Mouse (Mus musculus): Measurements from ENCODE around the gene Phactr4. TPM values are rescaled to one million over a fixed set of nuclear protein-coding genes. Genes with fewer than 3 reads are reported as not detected.

Gene Phactr4
- 10 to 100 TPM; 17.2 to 21.6 TPM for total RNA-seq (2023)

DNA sequence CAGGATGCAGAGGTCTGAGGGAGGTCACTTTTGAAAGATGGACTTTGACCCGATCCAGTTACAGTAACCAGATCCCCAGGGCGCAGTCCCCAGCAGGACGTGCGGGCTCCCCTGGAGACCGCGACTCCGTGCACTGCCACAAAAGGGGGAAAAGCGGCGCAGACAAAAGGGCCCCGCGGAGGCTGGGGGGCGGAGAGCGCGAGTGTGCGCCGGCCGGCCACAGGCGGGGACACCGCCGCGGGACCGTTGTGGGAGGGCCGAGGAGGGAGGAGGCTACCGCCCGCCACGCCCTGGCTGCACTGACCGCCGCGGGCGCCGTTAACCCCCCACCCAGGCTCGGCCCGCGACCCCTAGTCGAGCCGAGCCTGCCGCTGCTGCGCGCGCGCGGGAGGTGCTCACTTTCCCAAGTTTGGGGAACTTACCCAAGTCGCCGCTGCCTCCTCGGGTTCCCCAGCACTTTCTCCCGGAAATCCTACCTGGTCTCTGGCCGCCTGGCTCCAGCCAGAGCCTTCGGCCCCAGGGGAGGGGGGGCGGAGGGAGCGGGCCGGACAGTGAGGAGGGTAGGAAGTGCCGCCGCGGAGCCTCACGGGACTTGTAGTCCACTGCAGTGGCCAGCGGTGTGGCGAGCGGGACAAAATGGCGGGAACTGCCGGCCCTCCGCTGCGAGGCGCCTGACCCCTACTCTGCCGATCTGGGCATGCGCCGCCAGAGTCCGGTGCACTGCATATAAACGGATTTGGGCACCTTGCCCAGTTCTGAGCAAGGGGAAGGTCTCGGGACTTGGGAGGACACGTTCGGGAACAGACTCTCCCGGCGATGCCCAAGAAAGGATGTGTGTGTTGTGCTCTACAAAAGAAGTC is at the start of gene Phactr4:
TSS of gene Phactr4 (minus strand) at position 567 of the 860 bp plus-strand sequence.

DNA sequence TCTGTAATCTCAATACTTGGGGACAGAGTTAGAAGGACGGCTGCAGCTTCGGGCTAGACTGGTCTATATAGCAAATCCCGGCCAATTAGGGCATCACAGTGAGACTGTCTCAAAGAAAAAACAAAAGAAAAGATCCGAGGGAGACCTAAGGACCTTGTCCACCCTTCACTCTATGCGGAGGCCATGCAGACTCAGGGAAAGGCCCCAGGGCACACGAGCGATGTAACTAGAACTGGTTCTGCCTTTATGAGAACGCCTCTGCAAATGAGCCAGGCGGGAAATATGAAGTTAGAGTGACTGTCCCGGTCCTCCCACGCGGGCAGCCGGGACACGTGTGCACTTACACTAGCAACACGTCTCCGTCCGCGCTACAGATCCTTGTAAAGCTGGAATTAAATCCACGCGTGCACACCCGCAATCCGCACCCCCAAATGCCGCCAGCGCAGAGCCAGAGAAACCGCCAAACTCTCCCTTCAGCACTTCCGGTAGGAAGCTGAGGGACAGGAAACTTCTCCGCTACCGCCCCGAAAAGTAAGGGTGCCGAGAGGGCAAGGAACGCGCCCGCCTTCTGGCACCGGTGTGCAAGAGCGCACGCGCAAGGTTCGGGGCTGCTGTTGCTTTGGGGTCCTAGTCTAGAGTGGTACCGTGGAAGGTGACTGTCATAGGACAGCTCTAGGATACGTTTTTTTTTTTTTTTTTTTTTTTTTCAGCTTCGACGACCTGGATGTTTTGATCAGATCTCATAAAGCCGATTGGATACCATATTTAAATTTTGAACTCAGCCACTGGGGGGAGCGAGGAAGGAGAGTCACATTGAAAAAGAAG is 41.4 kb upstream of the Phactr4 start, which contains the start of gene Med18:
TSS of gene Med18 (minus strand) at position 492 of the 825 bp plus-strand sequence.

DNA sequence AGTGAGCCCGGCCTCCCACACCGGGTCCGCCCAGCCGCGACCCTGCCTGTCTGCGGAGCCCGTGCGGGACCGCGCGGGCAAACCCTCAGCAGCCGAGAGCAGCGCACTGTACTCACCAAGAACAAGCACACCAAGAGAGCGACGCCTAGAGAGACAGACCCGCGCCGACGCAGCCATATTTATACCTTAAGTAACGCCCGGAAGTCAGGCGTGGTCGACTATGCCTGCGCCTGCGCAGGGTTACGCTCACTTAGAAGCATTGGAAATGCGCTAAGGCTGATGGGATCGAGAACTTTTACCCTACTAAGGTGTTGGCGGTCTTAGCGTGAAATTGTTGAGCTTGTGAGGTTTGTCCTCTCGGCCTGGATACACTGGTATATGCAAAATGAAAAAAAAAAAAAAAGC is 68.8 kb downstream of the Phactr4 start, which contains the start of gene Rcc1:
TSS of gene Rcc1 (minus strand) at position 125 of the 405 bp plus-strand sequence.

DNA sequence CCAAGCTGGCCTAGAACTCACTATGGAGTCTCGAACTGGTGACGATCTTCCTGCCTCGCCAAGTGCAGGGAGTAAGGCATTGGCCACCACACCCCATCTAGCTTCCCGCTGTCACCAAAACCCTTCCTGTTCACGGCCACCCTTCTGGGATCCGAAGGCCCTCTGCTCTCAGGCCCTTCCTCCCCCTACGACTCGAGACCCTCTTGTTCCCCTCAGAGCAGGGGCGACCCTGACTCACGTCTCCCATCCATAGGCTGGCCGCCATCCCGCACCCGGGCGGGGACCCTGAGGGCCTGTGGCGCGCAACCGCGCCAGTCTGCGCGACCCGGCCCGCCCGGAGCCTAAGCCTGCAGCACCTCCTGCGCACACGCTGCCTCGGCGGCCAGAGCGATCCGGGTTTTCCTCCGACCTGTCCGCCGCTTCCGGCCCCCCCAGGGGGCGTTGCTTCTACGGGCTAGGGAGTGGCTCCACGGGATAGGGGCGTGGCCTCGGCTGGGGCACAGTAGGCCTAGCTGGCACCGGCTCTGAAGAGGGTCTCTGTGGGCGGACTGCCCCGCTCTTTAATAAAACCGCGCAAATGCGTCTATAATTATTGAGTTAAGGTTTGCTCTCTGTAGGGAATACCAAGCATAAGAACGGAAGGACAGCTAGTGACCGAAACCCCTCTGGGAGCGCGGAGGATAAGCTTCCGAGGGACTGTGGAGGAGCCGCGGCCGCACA is 93.0 kb downstream of the Phactr4 start, which contains the start of gene Trnau1ap:
TSS of gene Trnau1ap (minus strand) at position 424 of the 720 bp plus-strand sequence.

Other genes starting within 250 kb of the Phactr4 start
- 10 to 100 TPM; 76.0 to 85.7 TPM for gene Ythdf2, start 210.2 kb downstream of the Phactr4 start, total RNA-seq (2023)
- gene Gmeb1, start 160.9 kb downstream of the Phactr4 start, total RNA-seq (2023), result 10 to 100 TPM; 39.5 to 42.0 TPM
- 10 to 100 TPM; 37.3 to 42.9 TPM for gene Taf12, start 148.1 kb downstream of the Phactr4 start, total RNA-seq (2023)
- not detected for gene Rab42, start 119.1 kb downstream of the Phactr4 start, total RNA-seq (2023)
- 10 to 100 TPM; 30.1 to 31.1 TPM for gene Trnau1ap, start 93.0 kb downstream of the Phactr4 start, total RNA-seq (2023)
- 10 to 100 TPM; 13.4 to 21.2 TPM for gene Rcc1, start 68.9 kb downstream of the Phactr4 start, total RNA-seq (2023)
- gene Med18, start 41.4 kb upstream of the Phactr4 start, total RNA-seq (2023), result 10 to 100 TPM in 1 of 2 experiments, 1 to 10 TPM in 1; 9.9 to 11.9 TPM
- gene Sesn2, start 88.0 kb upstream of the Phactr4 start, total RNA-seq (2023), result 1 to 10 TPM; 6.2 to 6.3 TPM
- 10 to 100 TPM; 54.9 to 76.5 TPM for gene Atpif1, start 111.2 kb upstream of the Phactr4 start, total RNA-seq (2023)
- 100 to 1,000 TPM; 102 to 105 TPM for gene Dnajc8, start 113.1 kb upstream of the Phactr4 start, total RNA-seq (2023)
- gene Ptafr, start 141.6 kb upstream of the Phactr4 start, total RNA-seq (2023), result under 1 TPM in 1 of 2 experiments, not detected in 1; 0.58 TPM
- 10 to 100 TPM; 51.0 to 54.2 TPM for gene Eya3, start 216.5 kb upstream of the Phactr4 start, total RNA-seq (2023)

Measured in T-cell, adult 66 days (primary cell).